Mouse (Mus musculus) G1E (cell line): ENCODE data around the gene Slc29a1.

ENCODE experiments used
- CTCF ChIP-seq: IDR thresholded peaks from 2 replicates; pipeline ENCODE4 v1.5.1; 2012; ENCODE audit warnings: low read depth, low read length, inconsistent platforms, mixed read lengths
- GATA1 ChIP-seq: IDR thresholded peaks from 2 replicates; pipeline ENCODE4 v1.6.1; 2012; ENCODE audit warnings: borderline replicate concordance, low read length, inconsistent platforms, mixed read lengths

- no peak for TF ChIP-seq CTCF
- no peak for TF ChIP-seq GATA1
Observed at GRCm38 (mm10) chr17:45556107-45556489, 43.3 kb downstream of the Slc29a1 start.
